Mouse (Mus musculus) erythroblast, embryonic 14.5 days (primary cell): ENCODE data around the gene St13. TPM values are rescaled to one million over a fixed set of nuclear protein-coding genes. Genes with fewer than 3 reads are reported as not detected.

Experiments
- H3K27me3 ChIP-seq: 2 replicates; pipeline ENCODE4 v1.6.1; 2012; ENCODE audit warnings: inconsistent platforms; ENCODE audit not compliant: control insufficient read depth
- H3K36me3 ChIP-seq: 2 replicates; pipeline ENCODE4 v1.6.1; 2012; ENCODE audit warnings: mild to moderate bottlenecking, inconsistent platforms; ENCODE audit not compliant: control insufficient read depth
- H3K4me1 ChIP-seq: 2 replicates; pipeline ENCODE4 v1.6.1; 2012; ENCODE audit warnings: inconsistent platforms; ENCODE audit not compliant: control insufficient read depth
- H3K4me3 ChIP-seq: replicated peaks from 2 replicates; pipeline ENCODE3; 2012; ENCODE audit warnings: moderate library complexity, mild to moderate bottlenecking, inconsistent platforms
- H3K9me3 ChIP-seq: 2 replicates; pipeline ENCODE4 v1.6.1; 2012; ENCODE audit warnings: low read length, inconsistent platforms, mixed read lengths; ENCODE audit not compliant: control insufficient read depth
- GATA1 ChIP-seq: IDR thresholded peaks from 2 replicates; pipeline ENCODE4 v1.6.1; 2012; ENCODE audit warnings: low read length, inconsistent platforms, mixed read lengths
- TAL1 ChIP-seq: IDR thresholded peaks from 3 replicates; pipeline ENCODE4 v1.6.1; 2012; ENCODE audit warnings: low read length, inconsistent platforms, mixed read lengths
- polyA plus RNA-seq: library from polyadenylated mRNA; stranded (reverse); fragments of >175 nt; gene quantifications from 2 replicates; pipeline ENCODE4 v1.2.3, GENCODE M21; 2012

Gene St13
- polyA plus RNA-seq, 1 experiment, result 4.8 TPM

DNA sequence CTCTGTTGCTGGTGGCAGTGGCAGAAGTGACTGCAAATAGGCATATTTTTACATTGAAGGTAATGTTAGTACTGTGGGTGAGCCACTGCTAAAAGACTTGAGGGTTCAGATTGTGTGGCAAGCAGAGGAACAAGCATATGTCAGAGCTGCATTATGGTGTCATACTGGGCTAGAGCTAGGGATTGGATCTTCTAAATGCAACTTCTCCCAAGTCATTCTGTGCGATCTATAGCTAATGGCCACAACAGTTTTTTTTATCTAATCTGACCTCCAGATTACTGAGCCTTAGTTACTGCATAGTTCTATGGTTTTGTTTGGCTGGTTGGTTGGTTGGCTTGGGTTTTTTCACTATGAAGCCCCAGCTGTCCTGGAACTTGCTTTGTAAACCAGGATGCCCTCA lies 8.3 kb upstream of the St13 start, which contains the start of gene Dnajb7:
Dnajb7 (minus strand) TSS at position 101 of the 400 bp plus-strand sequence.
- Histone ChIP-seq H3K27me3 (no peaks in the 10 kb centered on the region), H3K36me3 (peaks cover 6% of the 10 kb centered on the region), H3K4me3 (no peak within 1 kb of the TSS), H3K4me1 (peaks cover 3% of the 10 kb centered on the region; the same call in 1 of the 2 replicates), H3K9me3 (no peaks in the 10 kb centered on the region)
- TF ChIP-seq TAL1, result no peak
- TF ChIP-seq GATA1, result no peak

DNA sequence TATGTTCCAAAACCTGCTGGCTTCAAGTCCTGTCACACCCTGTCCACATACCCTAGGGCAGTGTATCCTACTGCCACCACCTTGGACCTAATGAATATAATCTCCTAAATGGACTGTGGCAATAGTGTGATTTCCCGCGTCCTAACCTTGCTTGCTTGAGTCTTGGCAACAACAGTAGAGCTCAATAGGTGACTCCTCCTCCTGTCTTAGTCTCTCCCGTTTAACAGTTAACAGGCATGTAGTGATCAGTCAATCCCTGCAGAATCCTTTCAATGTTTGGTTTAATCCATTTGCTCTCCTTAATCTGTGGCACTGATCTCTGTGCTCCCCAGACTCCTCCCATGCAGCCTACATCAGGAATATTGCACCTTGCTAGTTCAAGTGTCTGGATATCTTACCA lies 5.1 kb upstream of the St13 start:
- no peak overlapping the region for H3K4me3 ChIP-seq
- H3K27me3 ChIP-seq, result no peaks in the 10 kb centered on the region
- peaks cover 11% of the 10 kb centered on the region for H3K36me3 ChIP-seq
- no peaks in the 10 kb centered on the region for H3K9me3 ChIP-seq
- H3K4me1 ChIP-seq, result peaks cover 23% of the 10 kb centered on the region
- TF ChIP-seq GATA1 (0 out of 2 replicates have a peak, but pooled peaks have one; percentile 4), TAL1 (no peak)

- Histone ChIP-seq H3K27me3 (no peaks in the 10 kb centered on the region), H3K4me3 (peak overlapping the region; percentile 95), H3K36me3 (peaks cover 5% of the 10 kb centered on the region), H3K4me1 (peaks cover 43% of the 10 kb centered on the region), H3K9me3 (no peaks in the 10 kb centered on the region)
- TF ChIP-seq GATA1, result no peak
- no peak for TF ChIP-seq TAL1
These were observed 610 bp downstream of the St13 start for GRCm38 (mm10) chr15:81399297-81399637.

GRCm38 (mm10) chr15:81398189-81398588 lies 1.7 kb downstream of the St13 start:
- Histone ChIP-seq H3K4me1 (peaks cover 44% of the 10 kb centered on the region), H3K36me3 (peaks cover 5% of the 10 kb centered on the region), H3K9me3 (no peaks in the 10 kb centered on the region), H3K27me3 (no peaks in the 10 kb centered on the region), H3K4me3 (peak overlapping the region; percentile 95)
- TF ChIP-seq GATA1 (no peak), TAL1 (no peak)

- Histone ChIP-seq H3K9me3 (no peaks in the 10 kb centered on the region), H3K4me1 (peaks cover 26% of the 10 kb centered on the region), H3K27me3 (no peaks in the 10 kb centered on the region), H3K36me3 (peaks cover 20% of the 10 kb centered on the region), H3K4me3 (no peak overlapping the region)
- TF ChIP-seq GATA1, result no peak
- no peak for TF ChIP-seq TAL1
These were observed 5.5 kb downstream of the St13 start for GRCm38 (mm10) chr15:81394211-81394915.

- Histone ChIP-seq H3K36me3 (peaks cover 27% of the 10 kb centered on the region), H3K4me3 (no peak overlapping the region), H3K9me3 (no peaks in the 10 kb centered on the region), H3K27me3 (no peaks in the 10 kb centered on the region), H3K4me1 (peaks cover 13% of the 10 kb centered on the region)
- TF ChIP-seq TAL1 (no peak), GATA1 (no peak)
These were observed 6.9 kb downstream of the St13 start for GRCm38 (mm10) chr15:81392997-81393396.

- peaks cover 4% of the 10 kb centered on the region for H3K4me1 ChIP-seq
- H3K9me3 ChIP-seq, result no peaks in the 10 kb centered on the region
- H3K4me3 ChIP-seq, result no peak overlapping the region
- H3K36me3 ChIP-seq, result peaks cover 62% of the 10 kb centered on the region
- H3K27me3 ChIP-seq, result no peaks in the 10 kb centered on the region
- TF ChIP-seq TAL1, result no peak
These were observed 13.6 kb downstream of the St13 start for GRCm38 (mm10) chr15:81386327-81386726.

GRCm38 (mm10) chr15:81378845-81379244 lies 21.0 kb downstream of the St13 start:
- TF ChIP-seq TAL1 (no peak), GATA1 (no peak)
- Histone ChIP-seq H3K4me3 (no peak overlapping the region), H3K36me3 (peaks cover 51% of the 10 kb centered on the region), H3K9me3 (no peaks in the 10 kb centered on the region), H3K27me3 (no peaks in the 10 kb centered on the region), H3K4me1 (no peaks in the 10 kb centered on the region)

DNA sequence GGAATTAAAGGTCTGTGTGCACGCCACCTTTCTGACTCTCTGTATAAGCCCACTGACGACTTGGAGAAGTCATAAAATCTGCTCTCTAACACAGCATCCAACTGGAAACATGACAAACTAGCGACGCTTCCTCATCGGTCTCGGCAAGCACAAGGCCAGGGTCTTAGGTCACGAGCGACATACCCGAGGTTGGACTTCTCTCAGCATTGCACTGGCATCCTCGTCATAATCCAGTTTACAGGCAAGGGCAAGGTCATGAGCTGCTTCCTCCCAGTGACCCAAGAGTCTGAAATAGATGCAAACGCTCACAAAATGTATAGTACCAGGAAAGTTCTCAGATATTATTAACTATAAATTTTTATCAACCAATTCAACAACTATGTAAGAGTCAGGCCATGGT lies 25.3 kb downstream of the St13 start:
- H3K36me3 ChIP-seq, result peaks cover 55% of the 10 kb centered on the region
- H3K4me1 ChIP-seq, result no peaks in the 10 kb centered on the region
- no peaks in the 10 kb centered on the region for H3K9me3 ChIP-seq
- TF ChIP-seq TAL1 (no peak), GATA1 (no peak)
- H3K4me3 ChIP-seq, result no peak overlapping the region
- H3K27me3 ChIP-seq, result no peaks in the 10 kb centered on the region

DNA sequence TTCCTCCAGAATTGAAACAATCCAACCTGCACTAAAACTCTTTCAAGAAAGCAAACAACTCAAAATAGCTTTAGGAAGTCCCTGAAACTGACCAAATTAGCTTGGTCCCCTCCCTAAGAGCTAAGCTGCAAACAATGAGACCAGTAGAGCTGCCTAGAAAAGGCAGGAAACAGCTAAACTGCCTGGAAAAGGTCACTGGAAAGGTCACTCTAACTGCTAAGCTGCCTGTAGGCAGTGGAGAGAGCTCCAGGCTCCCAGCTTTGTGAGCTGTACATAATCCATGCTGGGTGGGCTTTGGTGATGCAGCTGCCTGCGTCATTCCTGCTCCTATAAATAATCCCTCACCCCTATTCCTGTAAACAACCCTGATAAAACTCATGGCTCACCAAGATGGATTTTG lies 29.5 kb downstream of the St13 start:
- Histone ChIP-seq H3K27me3 (no peaks in the 10 kb centered on the region), H3K9me3 (no peaks in the 10 kb centered on the region), H3K4me3 (no peak overlapping the region), H3K36me3 (peaks cover 69% of the 10 kb centered on the region), H3K4me1 (no peaks in the 10 kb centered on the region; the same call in 1 of the 2 replicates)
- TF ChIP-seq GATA1, result no peak
- TF ChIP-seq TAL1, result no peak
